Mouse (Mus musculus) embryo, embryonic 10.5 days (tissue): ENCODE data around the gene B3gnt3.

Source experiments
- DNase-seq: peaks from one replicate; pipeline ENCODE4 v3.0.0-alpha.2; 2015; ENCODE audit warnings: low spot score

B3gnt3 gene

DNA sequence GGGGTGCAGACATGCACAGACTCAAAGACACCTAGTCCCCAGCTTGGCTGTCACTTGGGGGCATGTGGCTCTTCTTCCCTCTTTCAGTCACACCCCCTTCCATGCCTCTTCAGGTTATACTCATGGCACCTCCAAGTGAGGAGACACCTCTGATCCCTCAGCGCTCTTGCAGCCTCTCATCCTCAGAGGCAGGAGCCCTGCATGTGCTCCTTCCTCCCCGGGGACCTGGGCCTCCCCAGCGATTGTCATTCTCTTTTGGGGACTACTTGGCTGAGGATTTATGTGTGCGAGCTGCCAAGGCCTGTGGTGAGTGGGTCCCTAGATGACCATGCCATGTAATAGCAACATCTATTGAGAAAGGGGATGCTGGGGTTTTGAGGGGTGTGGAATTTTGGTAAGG, 23.4 kb downstream of the B3gnt3 start:
- no peak for DNase-seq

DNA sequence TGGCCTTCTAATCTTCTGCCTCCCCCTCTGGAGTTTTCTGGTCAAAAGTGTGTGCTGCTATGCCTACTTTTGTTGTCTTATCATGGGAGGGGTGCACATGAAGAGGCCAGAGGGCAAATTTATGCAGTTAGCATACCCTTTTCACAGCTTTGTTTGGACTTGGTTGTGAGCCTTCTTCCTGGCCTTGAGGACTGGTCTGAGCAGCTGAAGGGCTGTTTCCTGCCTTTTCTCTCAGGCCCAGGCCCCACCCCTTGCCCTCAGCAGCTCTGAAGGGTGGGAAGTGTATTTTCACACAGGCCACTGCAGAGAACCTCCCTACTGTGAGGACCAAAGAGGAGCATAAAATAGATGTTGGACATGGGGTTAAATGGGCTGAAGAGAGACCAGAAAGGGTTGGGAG, 24.0 kb downstream of the B3gnt3 start:
- DNase-seq = no peak

DNA sequence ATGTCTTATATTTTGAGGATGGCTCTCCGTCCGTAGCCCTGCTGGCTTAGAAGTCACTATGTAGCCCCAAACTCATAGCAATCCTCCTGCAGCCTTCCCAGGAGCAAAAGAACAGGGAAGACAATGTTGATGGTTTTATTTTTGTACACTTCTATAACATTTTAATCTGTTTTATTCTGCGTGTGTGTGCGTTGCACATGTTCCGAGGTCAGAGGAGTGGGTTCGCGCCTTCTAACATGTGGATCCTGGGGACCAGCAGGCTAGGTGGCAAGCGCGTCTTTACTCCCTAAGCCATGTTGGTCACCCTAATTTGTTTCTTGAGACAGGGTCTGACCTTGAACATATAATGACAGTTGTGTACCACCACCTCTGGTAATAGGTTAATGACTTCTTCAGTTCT, 24.8 kb downstream of the B3gnt3 start:
- no peak for DNase-seq

DNA sequence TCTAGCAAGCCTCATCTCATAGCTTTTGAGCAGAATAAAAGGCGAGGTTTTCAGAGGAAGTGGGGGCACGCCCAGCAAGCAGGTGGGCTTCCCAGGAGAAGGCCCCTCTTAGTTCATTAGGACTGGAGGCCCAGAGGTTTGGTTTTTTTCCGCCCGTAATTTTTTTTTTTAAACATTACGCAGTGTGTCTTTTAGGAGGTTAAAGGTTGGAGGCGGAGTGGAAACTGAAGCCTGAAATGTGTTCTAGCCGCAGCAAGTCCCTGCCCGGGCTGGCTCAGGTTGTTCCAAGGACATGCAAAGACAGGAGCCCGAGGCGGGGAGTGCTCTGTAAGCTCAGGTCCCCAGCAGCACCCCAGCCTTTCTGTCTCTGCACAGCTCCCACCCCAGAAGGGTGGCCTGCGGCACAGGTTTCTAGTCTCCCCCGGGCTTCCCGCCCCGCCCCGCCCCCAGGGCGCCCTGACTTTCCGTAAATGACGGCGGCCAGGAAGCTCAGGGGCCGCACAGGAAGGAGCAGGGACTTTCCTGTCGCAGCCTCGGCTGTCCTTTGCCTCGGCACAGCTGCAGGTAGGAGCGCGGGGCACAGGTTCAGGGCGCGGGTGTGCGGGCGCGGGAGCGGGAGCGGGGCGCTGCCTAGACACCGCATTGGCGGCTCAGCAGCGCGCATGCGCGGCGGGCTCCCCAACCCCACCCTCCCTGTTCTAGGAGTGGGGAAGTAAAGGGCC, 25.4 kb downstream of the B3gnt3 start, which contains the start of gene Jak3:
Gene Jak3 (plus strand): TSS at position 277 of the 722 bp plus-strand sequence.
- peak; percentile 50 for DNase-seq

DNA sequence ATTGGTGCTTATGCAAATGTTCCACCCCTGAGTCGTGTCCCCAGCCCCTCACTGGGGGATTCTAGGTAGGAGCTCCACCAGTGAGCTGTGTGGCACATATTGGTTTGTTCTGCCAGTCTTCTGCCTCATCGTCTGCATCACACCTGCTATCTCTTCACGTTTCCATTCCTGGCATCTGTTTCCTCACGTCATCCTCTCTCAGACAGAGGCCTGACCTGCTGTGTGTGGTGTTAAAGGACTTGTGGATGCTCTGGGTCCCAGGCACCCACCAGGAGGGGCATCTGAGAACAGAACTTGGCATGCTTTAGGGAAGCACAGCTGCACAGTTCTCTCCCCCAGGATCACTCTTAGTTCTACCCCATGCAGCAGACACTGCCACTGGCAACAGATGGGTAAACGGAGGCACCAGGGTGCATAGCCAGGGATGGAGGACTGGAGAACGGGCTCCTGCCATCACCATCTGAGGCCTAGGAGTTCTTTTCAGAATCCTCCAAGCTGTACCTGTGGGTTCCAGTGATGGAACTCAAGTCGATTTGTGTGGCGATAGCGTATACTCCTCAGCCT, 26.1 kb downstream of the B3gnt3 start:
- no peak for DNase-seq

DNA sequence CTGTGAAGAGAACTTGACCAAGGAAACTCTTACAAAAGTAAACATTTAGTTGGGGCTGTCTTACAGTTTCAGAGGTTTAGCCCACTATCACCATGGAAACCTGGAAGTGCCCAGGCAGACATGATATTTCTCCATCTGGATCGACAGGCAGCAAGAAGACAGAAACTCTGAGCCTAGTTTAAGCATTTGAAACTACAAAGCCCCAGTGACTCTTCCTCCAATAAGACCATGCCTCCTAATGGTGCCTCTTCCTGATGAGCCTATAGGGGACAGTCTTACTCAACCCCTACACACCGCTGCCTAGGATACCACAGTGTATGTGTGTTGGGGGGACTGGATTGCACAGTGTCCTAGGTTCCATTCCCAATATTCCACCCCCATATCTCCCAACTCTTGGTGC, 27.5 kb downstream of the B3gnt3 start:
- DNase-seq = no peak

DNA sequence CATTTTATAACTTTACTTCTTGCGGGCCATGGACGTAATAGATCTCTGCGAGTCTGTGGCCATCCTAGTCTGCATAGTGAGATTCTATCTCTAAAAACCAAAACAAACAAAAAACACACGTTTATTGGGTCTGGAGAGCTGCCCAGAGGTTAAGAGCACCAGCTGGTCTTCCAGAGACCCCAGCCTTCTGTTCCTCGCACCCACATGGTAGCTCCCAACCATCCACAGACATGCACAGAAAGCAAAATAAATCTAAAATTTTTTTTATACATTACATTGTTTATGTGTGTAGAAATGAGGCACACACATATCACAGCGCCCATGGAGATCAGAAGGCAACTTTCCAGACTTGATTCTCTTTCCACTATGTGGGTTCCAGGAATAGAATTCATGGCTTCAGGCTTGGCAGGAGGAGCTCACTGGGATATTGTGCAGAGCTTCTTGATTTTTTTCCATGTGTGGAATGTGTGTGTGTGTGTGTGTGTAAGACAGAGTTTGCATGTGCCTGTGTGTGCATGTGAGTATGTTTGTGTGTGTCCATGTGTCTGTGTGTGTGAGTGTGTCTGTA, 29.3 kb downstream of the B3gnt3 start:
- no peak for DNase-seq

DNA sequence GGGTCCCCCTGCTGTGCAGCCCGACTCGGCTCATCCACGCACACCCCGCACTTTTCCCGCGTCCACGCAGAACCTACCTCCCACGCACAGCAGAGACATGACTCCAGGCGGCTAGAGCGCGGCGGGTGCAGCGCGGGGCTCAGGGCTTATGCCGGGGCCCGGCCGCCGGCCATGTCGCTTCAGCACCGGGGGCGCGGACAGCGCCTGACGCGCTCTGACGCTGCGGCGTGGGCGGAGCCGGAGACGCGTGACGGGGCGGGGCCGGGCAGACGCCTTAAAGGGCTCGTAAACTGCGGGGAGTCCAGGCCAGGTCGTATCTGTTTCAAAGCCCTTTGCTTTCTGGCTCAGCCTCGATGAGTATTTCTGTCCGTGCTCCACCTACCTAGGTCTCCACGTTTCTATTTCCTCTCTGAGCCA, 30.0 kb downstream of the B3gnt3 start, which contains the start of gene Unc13a:
Gene Unc13a (minus strand): TSS at position 209 of the 417 bp plus-strand sequence.
- DNase-seq = peak; percentile 92

DNA sequence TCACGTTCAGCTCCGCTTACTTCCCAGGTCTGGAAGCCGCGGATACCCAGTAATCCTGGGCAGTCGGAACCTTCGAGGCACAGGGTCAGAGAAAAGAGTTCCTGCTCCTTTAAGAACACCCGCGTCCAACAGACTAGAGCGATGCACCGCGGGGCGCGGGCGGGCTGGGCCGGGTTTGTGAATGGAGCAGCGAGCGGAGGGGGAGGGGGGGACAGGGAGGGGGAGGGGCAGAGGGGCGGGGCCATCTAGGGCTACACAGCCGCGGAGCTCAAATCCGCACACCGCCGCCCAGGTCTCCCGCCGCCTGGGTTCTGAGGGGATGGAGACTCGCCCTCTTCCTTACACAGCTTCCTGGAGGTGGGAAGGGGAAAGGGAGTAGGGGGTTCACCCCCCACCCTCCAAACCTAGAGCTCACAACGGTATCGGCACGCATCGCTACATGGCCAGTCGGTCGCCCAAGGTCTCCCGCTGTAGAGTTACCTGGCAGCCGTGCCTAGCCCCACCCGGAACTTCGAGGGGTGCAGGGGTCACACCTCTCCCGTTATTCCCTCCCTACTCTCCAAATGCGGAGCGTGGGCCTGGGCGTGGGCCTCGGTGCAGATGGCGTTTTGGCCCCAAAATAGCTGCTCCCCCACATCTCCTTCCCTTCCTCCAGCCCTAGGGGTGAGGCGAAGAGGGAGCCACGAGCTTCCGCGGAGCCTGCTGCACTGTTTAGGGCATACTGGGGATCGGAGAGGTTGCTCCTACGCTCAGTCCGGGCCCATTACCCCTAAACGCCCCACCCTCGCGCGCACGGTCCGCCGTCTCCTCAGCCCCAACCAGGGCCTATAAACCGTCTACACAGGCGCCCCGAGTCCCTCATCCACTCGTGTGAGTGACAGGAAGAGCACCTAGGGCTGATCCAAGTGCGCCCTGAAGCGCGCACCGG, 30.7 kb downstream of the B3gnt3 start:
- DNase-seq = peak; percentile 81

DNA sequence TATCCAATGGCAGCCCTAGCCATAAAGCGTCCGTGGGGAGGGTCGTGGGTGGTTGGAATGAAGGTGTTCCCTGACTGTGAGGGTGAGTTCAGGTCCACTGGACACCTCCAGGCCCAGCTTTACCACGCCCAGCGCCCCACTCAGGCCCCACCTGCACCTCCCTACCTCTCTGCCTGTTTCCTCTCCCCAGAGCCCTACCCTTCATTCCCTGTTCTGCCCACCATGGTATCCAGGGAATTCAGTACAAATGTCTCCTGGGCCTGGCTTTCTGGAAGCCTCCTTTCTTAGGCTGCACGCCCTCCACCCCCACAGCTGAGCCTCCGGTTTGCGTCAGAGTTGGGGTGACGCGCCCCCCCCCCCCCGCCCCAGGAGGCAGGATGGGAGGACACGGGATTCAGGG, 31.4 kb downstream of the B3gnt3 start:
- no peak for DNase-seq

DNA sequence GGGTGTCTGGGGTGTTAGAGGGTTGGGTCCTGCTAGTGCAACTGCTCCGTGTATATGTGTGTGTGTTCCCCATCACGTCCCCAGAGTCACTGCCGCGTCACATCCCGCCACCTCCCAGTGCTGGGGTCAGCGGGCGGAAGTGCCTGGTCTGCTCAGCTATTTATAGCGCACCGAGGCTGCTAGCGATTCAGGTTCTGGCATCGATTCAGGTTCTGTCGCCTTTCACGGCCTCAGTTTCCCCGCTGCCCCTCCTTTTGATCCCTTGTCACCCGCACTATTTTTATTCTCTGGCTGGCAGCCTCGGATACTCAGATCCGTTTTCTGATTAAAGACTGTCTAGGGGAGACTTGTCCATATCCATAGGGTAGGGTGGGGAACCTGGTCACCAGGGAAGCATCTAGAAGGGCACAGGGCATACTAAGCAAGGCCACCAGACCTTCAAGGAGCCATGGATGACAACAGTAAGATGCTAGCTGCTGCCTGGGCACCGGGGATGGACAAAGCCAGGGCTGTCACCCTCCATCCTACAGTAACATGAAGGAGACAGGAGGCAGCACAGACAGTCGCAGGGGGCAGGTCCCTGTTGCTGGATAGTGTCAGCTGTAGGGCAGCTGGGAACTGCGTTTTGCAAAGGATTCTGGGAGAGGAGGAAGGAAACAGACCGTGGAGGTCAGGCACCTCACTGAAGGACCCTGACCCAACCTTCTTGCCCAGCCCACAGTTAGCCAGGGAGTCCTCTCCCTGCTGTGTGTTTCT, 33.2 kb downstream of the B3gnt3 start:
- DNase-seq = no peak

DNA sequence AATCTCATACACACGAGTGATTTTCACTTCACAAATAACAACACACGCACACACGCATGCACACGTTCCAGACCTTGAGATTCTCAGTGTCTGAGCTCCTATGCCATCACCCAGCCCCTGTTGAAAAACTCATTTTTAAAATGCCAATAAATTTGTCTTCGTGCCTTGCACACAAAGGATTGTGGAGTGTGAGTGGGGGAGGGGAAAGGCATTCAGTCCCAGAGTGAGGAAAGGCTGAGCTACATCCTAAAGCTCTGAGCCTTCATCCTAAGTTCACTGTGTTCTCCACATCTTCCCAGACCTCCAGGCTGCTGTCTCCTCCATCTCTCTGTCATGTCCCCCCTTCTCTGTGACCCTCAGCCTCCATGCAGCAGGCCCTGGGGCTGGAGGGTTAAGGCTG, 34.3 kb downstream of the B3gnt3 start:
- no peak for DNase-seq

DNA sequence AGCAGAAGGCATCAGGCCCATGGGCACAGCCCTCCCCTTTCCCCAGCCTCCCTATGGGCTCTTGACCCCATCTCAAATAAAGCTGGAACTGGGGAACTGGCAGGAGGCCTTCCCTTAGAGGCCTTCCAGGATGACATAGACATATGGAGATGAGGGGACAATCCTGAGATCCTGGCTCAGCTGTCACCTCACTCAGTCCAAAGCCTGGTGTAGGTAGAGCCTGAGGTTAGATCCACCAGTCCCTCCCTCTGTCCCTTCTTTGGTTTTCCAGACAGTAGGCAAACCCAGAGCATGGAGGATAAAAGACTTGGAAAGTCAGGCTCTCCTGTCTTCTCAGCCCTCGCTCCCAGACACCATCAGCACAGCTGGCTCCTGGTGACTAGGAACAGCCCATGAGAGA, 34.7 kb downstream of the B3gnt3 start:
- DNase-seq = no peak

DNA sequence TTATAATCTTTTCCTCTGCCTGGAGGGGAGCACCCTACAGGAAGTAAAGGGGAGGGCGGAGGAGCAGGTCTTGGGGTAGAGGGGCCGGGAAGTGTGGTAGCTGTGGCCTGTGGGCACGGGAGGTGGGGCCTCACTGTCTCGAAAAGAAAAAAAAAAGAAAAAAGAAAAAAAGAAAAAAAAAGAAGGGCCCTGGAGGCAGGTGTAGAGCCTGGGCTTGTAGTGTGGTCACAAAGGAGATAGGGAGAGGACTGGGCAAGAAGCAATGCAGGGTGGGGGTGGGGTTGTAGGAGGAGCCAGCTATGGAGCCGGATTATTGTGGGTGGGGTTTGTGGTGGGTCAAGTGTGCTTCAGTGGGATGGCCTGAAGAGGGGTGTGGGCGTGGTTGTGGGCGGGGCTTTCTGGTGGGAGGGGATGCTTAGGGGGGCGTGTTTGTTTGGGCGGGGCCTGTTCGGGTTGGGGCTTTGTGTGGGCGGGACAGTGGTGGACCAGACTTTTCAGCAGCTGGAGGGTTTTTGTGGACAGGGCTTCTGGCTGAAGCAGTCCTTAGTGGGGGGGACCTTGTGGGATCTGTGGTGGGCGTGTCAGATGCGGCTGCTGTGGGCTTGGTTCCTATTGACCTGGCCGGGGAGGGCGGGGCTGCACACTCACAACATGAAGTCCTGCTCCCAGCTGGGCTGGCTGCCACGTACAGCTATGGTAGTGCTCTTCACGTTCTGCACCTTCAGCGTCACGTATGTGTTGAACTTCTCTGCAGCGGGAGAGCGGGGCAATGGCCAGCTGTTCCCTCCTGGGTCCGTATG, 36.1 kb downstream of the B3gnt3 start:
- DNase-seq = peak; percentile 88

DNA sequence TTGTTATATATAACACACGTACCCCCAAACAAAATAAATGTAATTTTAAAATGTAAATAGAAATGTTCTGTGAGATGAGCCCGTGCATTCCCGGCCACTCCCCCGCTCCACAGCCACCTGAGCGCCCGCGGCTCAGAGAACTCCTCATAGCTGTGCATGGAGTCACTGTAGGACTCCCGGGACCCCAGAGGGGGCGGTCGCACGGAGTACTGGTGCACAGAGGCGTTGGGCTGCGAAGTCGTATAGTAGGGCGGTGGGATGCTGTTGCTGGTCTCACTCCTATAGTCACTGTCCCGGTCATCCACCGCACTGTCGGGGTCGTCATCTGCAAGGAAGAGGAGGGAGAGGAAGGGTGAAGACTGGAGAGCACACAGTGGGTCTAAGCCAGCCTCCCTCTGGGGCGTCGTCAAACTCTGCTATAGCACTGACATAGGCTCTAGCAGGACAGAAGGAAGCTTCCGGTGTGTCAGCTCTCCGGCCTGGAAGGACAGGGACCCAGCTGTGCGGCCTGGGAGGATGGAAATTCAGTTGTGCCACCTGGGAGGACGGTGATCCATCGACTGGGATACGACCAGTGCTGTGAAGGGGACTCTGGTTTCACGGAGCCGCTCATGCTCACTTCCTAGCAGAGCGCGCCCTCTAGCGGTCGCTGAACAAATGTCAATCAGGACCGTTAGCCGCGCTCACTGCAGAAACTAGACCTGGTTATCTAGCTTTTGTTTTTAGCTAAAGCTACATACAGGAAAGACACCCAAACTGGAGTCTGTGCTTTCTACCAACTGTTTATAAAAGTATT, 41.1 kb downstream of the B3gnt3 start:
- peak; percentile 93 for DNase-seq

DNA sequence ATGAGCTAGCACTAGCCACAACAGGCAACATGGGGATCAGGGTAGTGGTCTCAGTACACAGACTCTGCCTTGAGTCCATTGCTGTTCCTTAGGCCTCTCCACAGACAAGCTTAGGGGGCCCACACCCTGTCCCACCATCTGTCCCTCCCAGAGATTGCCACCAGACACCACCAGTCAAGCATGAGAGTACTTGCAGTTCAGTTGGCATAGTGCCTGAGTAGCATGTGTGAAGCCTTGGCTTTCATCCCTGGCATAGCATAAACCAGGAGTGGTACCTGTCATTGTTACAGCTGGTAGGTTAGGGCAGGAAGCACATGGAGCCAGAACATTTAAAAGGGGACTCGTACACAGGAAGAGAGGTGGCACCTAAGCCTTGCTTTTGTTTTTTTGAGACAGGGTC, 41.8 kb downstream of the B3gnt3 start:
- DNase-seq = no peak

DNA sequence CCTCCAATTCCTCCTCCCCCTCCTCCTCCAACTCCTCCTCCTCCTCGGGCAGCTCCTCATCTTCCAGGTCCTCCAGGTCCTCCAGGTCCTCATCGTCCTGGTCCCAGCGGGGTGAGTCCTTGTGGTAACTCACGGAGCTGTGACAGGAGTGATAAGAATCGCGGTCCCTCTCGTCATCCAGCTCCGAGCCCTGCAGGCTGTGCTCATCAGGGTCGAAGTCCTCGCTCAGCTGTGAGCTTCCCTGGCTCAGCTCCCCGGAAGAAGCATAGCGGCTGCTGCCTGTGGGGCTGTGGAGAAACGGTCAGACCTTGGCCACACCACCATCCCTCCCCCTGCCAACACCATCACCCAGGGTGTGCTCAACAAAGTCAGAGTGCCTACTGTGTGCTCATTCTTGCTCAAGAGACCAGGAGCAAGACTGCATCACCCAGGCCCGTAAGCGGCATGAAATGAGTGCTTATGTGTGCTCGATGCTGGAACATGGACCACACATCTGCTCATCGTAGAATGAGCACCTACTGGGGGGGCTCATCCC, 43.0 kb downstream of the B3gnt3 start:
- no peak for DNase-seq

DNA sequence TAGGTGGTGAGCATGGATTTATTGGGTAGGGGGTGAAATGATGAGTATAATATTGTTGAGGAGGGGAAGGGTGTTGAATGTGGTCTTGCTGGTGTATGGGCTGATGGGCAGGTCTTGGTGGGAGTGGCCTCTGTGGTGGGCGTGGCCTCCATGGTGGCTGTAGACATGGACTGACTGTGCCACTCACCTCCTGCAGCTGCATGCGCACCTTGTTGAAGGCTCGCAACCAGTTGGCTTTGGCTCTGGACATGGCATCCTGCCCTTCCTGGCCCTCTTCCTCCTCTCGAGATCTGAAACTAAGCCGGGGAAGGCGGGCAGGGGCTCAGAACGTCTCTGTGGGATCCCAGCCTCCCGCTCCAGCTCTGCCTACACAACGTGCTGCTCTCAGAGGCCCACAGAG, 43.8 kb downstream of the B3gnt3 start:
- DNase-seq = no peak

DNA sequence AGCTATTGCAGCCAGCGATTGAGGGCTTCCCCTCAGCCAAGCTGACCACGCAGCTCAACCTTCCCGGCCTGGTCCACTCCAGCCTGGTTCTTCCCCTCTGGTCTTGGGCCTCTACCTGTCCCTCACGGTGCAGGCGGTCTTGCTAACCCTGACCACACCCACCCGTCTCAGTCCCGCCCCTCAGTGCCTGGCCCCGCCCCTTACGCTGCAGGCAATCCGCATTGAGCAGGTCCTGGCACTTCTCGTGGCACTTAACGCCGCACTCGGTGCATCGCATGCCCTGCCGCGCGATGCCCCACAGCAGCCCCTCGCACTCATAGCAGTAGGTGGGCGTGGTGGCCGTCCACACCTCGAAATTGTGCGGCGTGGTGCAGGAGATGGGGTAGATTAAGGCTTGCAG, 47.0 kb downstream of the B3gnt3 start:
- DNase-seq = peak; percentile 40

DNA sequence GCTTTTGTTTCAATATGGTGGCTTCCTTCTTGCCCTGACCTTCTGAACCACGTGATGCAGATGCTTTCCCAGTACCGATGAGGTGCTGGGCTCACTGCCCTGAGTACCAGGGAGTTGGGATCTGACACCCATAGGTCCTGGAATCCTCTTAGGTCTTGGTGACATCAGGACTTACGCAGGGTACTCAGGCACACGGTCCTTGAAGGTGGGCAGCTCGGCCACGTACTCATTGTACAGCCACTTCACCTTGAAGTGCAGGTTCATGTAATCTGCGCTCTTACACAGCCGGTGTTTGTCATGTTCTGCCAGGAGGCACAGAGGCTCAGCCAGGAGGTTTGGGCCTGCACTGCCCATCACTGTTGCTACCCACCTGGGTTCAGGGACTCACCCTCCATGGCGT, 56.1 kb downstream of the B3gnt3 start:
- no peak for DNase-seq
